Mouse (Mus musculus) testis, adult 2 months (tissue): ENCODE results near the gene Bpifb2. TPM values are rescaled to one million over a fixed set of nuclear protein-coding genes. Genes with fewer than 3 reads are reported as not detected.
"Not testable (repeated sequence)": the region's sequence is repeated elsewhere in the genome, so short reads cannot be mapped to it uniquely, and the experiment has no call there.

Experiments
- H3K27ac ChIP-seq: fragments of 200-500 bp; 2 replicates; pipeline ENCODE4 v1.5.1; 2012; ENCODE audit warnings: low read depth, low read length; ENCODE audit not compliant: control insufficient read depth, insufficient read depth
- H3K27me3 ChIP-seq: fragments of 200-500 bp; 2 replicates; pipeline ENCODE4 v1.6.1; 2012; ENCODE audit warnings: mild to moderate bottlenecking, low read length, moderate library complexity; ENCODE audit not compliant: control insufficient read depth, insufficient read depth
- H3K36me3 ChIP-seq: fragments of 200-500 bp; 2 replicates; pipeline ENCODE4 v1.6.1; 2012; ENCODE audit warnings: mild to moderate bottlenecking, low read length; ENCODE audit not compliant: control insufficient read depth, insufficient read depth
- H3K4me1 ChIP-seq: fragments of 200-500 bp; 2 replicates; pipeline ENCODE4 v1.6.1; 2012; ENCODE audit warnings: low read length; ENCODE audit not compliant: control insufficient read depth, insufficient read depth
- H3K4me3 ChIP-seq: fragments of 200-500 bp; 2 replicates; pipeline ENCODE4 v1.5.1; 2012; ENCODE audit warnings: low read depth, mild to moderate bottlenecking, low read length, moderate library complexity, mixed read lengths; ENCODE audit not compliant: control insufficient read depth
- CTCF ChIP-seq: fragments of 200-500 bp; IDR thresholded peaks from 2 replicates; pipeline ENCODE4 v1.5.1; 2012; ENCODE audit warnings: low read depth, mild to moderate bottlenecking, inconsistent platforms, low read length, moderate library complexity; ENCODE audit not compliant: control insufficient read depth, insufficient read depth, insufficient replicate concordance
- POLR2A ChIP-seq: fragments of 200-500 bp; IDR thresholded peaks from 2 replicates; pipeline ENCODE4 v1.6.1; 2012; ENCODE audit warnings: low read depth, mild to moderate bottlenecking, inconsistent platforms, low read length, moderate library complexity; ENCODE audit not compliant: control insufficient read depth
- polyA plus RNA-seq: library from polyadenylated mRNA; depleted of rRNA; stranded (reverse); fragments of >200 nt; gene quantifications from 2 replicates; pipeline ENCODE4 v1.2.3, GENCODE M21; 2012; rRNA removed

The Bpifb2 gene
- 7.2 and 7.7 TPM in 2 replicates for polyA plus RNA-seq

DNA sequence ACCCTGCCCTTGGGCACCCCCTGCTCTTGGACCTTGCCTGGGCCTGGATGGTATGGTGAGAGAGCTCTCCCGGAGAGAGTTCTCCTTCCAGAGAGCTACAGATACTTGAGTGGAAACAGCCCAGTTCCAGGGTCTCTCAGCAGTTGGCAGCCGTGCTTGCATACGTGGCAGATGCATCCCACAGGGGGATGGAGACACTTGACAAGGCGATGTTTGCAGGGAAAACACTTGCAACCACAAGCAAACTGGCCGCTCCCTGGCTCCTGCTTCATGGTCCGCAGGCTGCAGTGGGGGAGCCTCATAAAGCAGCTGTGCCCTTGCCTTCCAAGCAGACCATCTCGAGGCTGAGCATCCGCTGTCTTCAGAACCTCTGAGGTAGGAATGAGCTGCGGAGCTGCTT, at the start of gene Bpifb2:
Gene Bpifb2, plus strand, starts transcription at position 301 of the 400 bp plus-strand sequence.
- Histone ChIP-seq H3K27ac (no peak within 1 kb of the TSS), H3K27me3 (no peaks in the 10 kb centered on the region), H3K4me1 (no peaks in the 10 kb centered on the region), H3K4me3 (no peak within 1 kb of the TSS), H3K36me3 (no peaks in the 10 kb centered on the region)
- no peak for TF ChIP-seq CTCF
- TF ChIP-seq POLR2A, result no peak

DNA sequence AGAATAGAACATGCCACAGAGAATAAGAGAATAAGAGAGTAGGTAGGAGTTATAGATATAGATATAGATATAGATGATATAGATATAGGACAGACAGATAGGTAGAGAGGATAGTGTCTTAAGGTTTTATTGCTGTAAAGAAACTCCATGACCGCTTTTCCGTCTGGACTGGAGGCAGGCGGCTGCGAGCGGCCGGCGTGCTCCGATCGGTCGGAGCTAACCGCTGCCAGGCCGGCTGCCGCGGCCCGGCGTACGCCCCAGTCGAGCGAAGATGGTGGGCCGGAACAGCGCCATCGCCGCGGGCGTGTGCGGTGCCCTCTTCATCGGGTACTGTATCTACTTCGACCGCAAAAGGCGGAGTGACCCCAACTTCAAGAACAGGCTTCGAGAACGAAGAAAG, 48.9 kb upstream of the Bpifb2 start:
- H3K27ac ChIP-seq, H3K4me3 ChIP-seq, H3K36me3 ChIP-seq, H3K4me1 ChIP-seq, H3K27me3 ChIP-seq: not testable (repeated sequence)

DNA sequence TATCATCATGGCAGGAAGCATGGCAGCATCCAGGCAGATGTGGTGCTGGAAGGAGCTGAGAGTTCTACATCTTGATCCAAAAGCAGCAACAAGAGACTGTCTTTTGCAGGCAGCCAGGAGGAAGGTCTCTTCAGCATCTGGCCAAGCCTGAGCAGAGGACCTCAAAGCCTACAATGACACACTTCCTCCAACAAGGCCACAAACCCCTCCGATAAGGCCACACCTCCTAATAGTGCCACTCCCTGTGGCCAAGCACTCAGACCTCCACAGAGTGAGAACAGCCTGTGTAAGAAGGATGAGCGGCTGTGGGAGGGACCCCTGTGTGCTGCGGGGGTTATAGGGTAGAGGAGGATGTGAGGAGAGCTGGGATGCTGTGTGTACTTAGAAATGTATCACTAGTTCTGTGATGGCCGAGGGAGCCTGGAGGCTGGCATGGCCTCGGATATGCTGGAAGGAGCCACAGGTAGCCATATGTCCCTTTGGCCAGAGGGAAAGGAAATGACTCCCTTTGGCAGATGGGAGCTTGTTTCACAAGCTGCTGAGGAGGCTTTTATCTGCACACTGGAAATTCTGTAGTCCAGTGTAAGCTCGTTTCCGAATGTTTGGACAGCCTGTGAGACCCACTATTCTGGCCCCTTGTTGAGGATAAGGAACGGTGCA, 47.5 kb upstream of the Bpifb2 start:
- no peaks in the 10 kb centered on the region for H3K4me1 ChIP-seq
- H3K4me3 ChIP-seq, result no peak overlapping the region
- no peak overlapping the region for H3K27ac ChIP-seq
- TF ChIP-seq POLR2A, result no peak
- H3K27me3 ChIP-seq, result no peaks in the 10 kb centered on the region
- H3K36me3 ChIP-seq, result no peaks in the 10 kb centered on the region

DNA sequence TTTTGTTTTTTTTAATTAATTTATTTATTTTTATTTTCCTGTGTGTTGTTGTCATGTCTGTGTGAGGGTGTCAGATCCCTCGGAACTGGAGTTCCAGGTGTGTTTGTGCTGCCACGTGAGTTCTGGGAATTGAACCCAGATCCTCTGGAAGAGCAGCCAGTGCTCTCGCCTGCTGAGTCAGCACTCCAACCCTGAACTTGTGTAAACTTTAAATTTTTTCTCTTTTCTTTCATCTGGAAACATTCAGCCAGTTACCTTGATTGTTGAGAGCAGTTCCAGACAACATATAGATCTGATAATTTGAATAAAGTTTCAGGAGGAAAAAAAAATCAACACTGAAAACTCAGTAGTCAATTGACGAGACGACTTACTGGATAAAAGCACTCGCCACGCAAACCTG, 46.1 kb upstream of the Bpifb2 start:
- Histone ChIP-seq H3K36me3 (no peaks in the 10 kb centered on the region), H3K27ac (no peak overlapping the region), H3K4me1 (no peaks in the 10 kb centered on the region), H3K27me3 (no peaks in the 10 kb centered on the region), H3K4me3 (no peak overlapping the region)
- TF ChIP-seq CTCF, result no peak
- no peak for TF ChIP-seq POLR2A

DNA sequence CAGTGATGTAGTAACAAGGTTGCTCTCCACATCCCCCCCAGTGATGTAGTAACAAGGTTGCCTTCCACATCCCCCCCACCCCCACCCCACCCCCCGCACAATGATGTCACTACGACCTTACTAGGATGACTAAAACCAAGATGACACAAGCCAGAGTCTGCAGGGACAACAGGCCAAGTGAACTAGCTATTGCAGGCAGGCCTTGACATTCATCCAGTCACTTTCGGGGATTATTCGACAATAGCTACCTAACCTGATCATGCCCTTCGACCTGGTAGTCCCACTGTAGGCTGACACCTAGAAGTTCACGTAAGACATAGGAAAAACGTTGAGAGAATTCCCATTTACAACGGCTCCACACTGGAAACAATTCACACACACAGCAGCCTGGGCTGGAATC, 41.6 kb upstream of the Bpifb2 start:
- Histone ChIP-seq H3K36me3 (no peaks in the 10 kb centered on the region), H3K27me3 (no peaks in the 10 kb centered on the region), H3K4me3 (no peak overlapping the region), H3K27ac (no peak overlapping the region), H3K4me1 (no peaks in the 10 kb centered on the region)
- TF ChIP-seq CTCF (no peak), POLR2A (no peak)

DNA sequence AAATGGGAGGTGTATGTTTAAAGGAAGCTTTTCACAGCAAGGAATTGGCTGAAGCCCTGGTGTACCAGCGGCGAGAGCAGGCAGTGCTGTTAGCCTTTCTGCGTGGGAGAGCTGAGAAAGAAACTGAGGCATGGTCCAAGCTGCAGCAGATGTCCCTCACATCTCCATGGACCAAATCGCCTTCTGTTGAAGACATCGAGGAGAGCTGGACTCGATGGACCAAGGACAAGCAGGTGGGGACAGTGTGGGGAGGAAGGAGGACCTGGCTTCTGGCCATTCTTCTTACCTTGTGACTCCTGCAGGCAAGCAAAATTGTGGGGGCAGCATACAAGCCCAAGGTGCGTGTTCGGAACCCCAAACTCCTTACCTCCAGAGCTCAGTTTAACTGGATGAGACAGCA, 32.0 kb upstream of the Bpifb2 start:
- TF ChIP-seq POLR2A (no peak), CTCF (no peak)
- no peaks in the 10 kb centered on the region for H3K36me3 ChIP-seq
- no peaks in the 10 kb centered on the region for H3K27me3 ChIP-seq
- no peak overlapping the region for H3K27ac ChIP-seq
- H3K4me1 ChIP-seq, result no peaks in the 10 kb centered on the region
- H3K4me3 ChIP-seq, result no peak overlapping the region

DNA sequence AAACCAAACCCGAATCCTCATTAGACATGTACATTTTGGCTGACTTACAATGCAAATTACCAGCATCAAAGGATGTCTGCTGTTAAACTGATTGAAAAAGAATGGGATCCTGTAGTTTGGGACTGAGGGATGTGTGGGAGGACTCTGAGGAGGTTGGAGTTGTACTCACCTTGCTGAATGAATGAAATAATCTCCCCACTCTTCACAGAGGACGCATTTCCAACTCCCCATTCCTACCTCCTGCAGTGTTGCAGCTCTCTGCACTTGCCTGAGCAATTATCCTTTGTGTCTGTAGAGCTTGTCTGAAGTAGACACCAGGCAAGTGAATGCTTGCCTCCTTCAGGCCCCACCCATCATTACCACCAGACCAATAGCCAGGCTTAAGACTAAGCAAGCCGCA, 26.5 kb upstream of the Bpifb2 start:
- Histone ChIP-seq H3K36me3 (no peaks in the 10 kb centered on the region), H3K4me3 (no peak overlapping the region), H3K4me1 (no peaks in the 10 kb centered on the region), H3K27me3 (no peaks in the 10 kb centered on the region), H3K27ac (no peak overlapping the region)
- TF ChIP-seq POLR2A, result no peak
- TF ChIP-seq CTCF, result no peak
